ENCODE assay signal across 8 mouse cellular contexts in genomic region chr12:73201587-73201986, GRCm38 (mm10).
DNase-seq lines count a peak whose midpoint lies in the region; ATAC-seq and TF ChIP-seq lines count a peak whose summit lies in the region.

No protein-coding gene starts in this region.

- WGBS in kidney, embryonic 16.5 days = 51% methylated on average over 3 of the region's 3 CpGs
- WGBS in midbrain, embryonic 11.5 days = 54% methylated on average over 3 of the region's 3 CpGs

- ATAC-seq in kidney, embryonic 16.5 days (ENCODE audit: low FRiP score, low TSS enrichment) = no peak
- ATAC-seq in midbrain, embryonic 11.5 days (ENCODE audit: low FRiP score) = no peak

- no peak overlapping the region for H3K27ac ChIP-seq in kidney, embryonic 16.5 days (ENCODE audit: low read length)
- peak overlapping the region; percentile 26; the same call in 1 of the 2 replicates for H3K27ac ChIP-seq in CH12.LX (ENCODE audit: insufficient read depth, low read depth)
- no peak overlapping the region for H3K27ac ChIP-seq in midbrain, embryonic 11.5 days (ENCODE audit: low read depth, low read length)

- TF ChIP-seq RAD21 in CH12.LX (IDR thresholded peaks at IDR 0.05; ENCODE audit: low read depth, low read length) = peak; percentile 4

- in situ Hi-C loops in CH12.LX (cut with MboI; ENCODE audit: low pct_ligation_motif_present, low pct_unique_long_range_greater_than_20kb, low sequenced_read_pairs) = no loop called here

- H3K4me1 ChIP-seq in kidney, embryonic 16.5 days (ENCODE audit: insufficient read depth, low read length) = peaks cover 17% of the 10 kb centered on the region
- peaks cover 4 to 62% of the 10 kb centered on the region in 2 experiments for H3K4me1 ChIP-seq in CH12.LX (ENCODE audit: control insufficient read depth in 1 of 2, insufficient read depth in 2 of 2)
- H3K4me1 ChIP-seq in megakaryocyte, embryonic 14.5 days = peaks cover 80% of the 10 kb centered on the region
- H3K4me1 ChIP-seq in midbrain, embryonic 11.5 days (ENCODE audit: control insufficient read depth, insufficient read depth, low read length) = no peaks in the 10 kb centered on the region

- H3K4me2 ChIP-seq in kidney, embryonic 16.5 days (replicated peaks; ENCODE audit: low read depth, low read length) = no peak overlapping the region
- peak overlapping the region; percentile 67; the same call in 1 of the 2 replicates for H3K4me2 ChIP-seq in CH12.LX (ENCODE audit: insufficient read depth, low read depth, poor library complexity, severe bottlenecking)
- no peak overlapping the region for H3K4me2 ChIP-seq in midbrain, embryonic 11.5 days

- no peak overlapping the region for H3K4me3 ChIP-seq in kidney, embryonic 16.5 days (ENCODE audit: low read length)
- H3K4me3 ChIP-seq in CH12.LX (replicated peaks in 1 of 3; ENCODE audit: low read depth in 2 of 3, low read length in 2 of 3, poor library complexity in 1 of 3) = no peak overlapping the region
- peak overlapping the region; percentile 59 for H3K4me3 ChIP-seq in megakaryocyte, embryonic 14.5 days (replicated peaks)
- H3K4me3 ChIP-seq in midbrain, embryonic 11.5 days (ENCODE audit: low read depth, low read length) = no peak overlapping the region

- dilution Hi-C loops in CH12.LX (cut with MboI; ENCODE audit: extremely low pct_ligation_motif_present, extremely low pct_unique_long_range_greater_than_20kb, low sequenced_read_pairs) = no loop called here

- H3K9me3 ChIP-seq in kidney, embryonic 16.5 days (ENCODE audit: low read length) = no peaks in the 10 kb centered on the region
- no peaks in the 10 kb centered on the region for H3K9me3 ChIP-seq in CH12.LX (replicated peaks; ENCODE audit: low read length)
- H3K9me3 ChIP-seq in megakaryocyte, embryonic 14.5 days = no peaks in the 10 kb centered on the region
- no peaks in the 10 kb centered on the region for H3K9me3 ChIP-seq in midbrain, embryonic 11.5 days (ENCODE audit: control insufficient read depth, low read length)

- no peaks in the 10 kb centered on the region for H3K36me3 ChIP-seq in kidney, embryonic 16.5 days (ENCODE audit: insufficient read depth, low read length)
- H3K36me3 ChIP-seq in CH12.LX (replicated peaks in 1 of 2; ENCODE audit: control insufficient read depth in 1 of 2, insufficient read depth in 1 of 2, low read length in 1 of 2) = peaks cover 5 to 15% of the 10 kb centered on the region in 2 experiments
- H3K36me3 ChIP-seq in megakaryocyte, embryonic 14.5 days (replicated peaks; ENCODE audit: low read length) = peaks cover 6% of the 10 kb centered on the region
- no peaks in the 10 kb centered on the region for H3K36me3 ChIP-seq in midbrain, embryonic 11.5 days (ENCODE audit: control insufficient read depth, insufficient read depth, low read length)

- no peak for TF ChIP-seq CTCF in CH12.LX (conservative IDR thresholded peaks at IDR 0.05 in 1 of 2, IDR thresholded peaks at IDR 0.05 in 1 of 2; ENCODE audit: low read depth in 2 of 2, low read length in 2 of 2)

- H3K9ac ChIP-seq in kidney, embryonic 16.5 days (replicated peaks; ENCODE audit: low read length) = no peak overlapping the region
- H3K9ac ChIP-seq in CH12.LX (ENCODE audit: insufficient read depth, low read depth) = peak overlapping the region; percentile 56; the same call in 1 of the 2 replicates
- no peak overlapping the region for H3K9ac ChIP-seq in midbrain, embryonic 11.5 days (ENCODE audit: low read length)

- no peaks in the 10 kb centered on the region; the same call in 1 of the 2 replicates for H3K79me2 ChIP-seq in CH12.LX (replicated peaks; ENCODE audit: control insufficient read depth, extremely low read depth, insufficient read depth, poor library complexity, severe bottlenecking)

- no peak for TF ChIP-seq POLR2A in CH12.LX (IDR thresholded peaks at IDR 0.05; ENCODE audit: low read depth, low read length)

- TF ChIP-seq EP300 in CH12.LX (IDR thresholded peaks at IDR 0.05; ENCODE audit: low read length) = peak; percentile 41; the same call in 1 of the 2 replicates

- peak; percentile 24 for DNase-seq in kidney, adult 11 months
- DNase-seq in CH12.LX (ENCODE audit: extremely low read depth) = peak; percentile 82
- DNase-seq in brain, adult 2 months (ENCODE audit: low read depth, low spot score) = peak; percentile 28
- DNase-seq in cerebellum, postnatal 14 days = no peak
- no peak for DNase-seq in c-Kit-positive CD71-positive TER-119-positive erythroid progenitor cells, embryonic 14.5 days (ENCODE audit: low spot score)
- DNase-seq in midbrain, embryonic 11.5 days (ENCODE audit: low spot score, missing footprints) = no peak

- H3K27me3 ChIP-seq in kidney, embryonic 16.5 days (ENCODE audit: insufficient read depth, low read length) = no peaks in the 10 kb centered on the region
- no peaks in the 10 kb centered on the region for H3K27me3 ChIP-seq in CH12.LX (replicated peaks)
- no peaks in the 10 kb centered on the region for H3K27me3 ChIP-seq in megakaryocyte, embryonic 14.5 days (replicated peaks)
- no peaks in the 10 kb centered on the region for H3K27me3 ChIP-seq in midbrain, embryonic 11.5 days (ENCODE audit: control insufficient read depth, insufficient read depth, low read length)

TF ChIP-seq in CH12.LX, 34 proteins besides CTCF, POLR2A, EP300 and RAD21:
- TF ChIP-seq TCF12 (IDR thresholded peaks at IDR 0.05; ENCODE audit: low read depth, low read length) (no peak), MEF2A (IDR thresholded peaks at IDR 0.05; ENCODE audit: borderline replicate concordance, low read depth, low read length) (peak; percentile 94), MYC (IDR thresholded peaks at IDR 0.05; ENCODE audit: low read depth, low read length) (peak; percentile 95), GABPA (IDR thresholded peaks at IDR 0.05; ENCODE audit: insufficient replicate concordance, low read depth, low read length) (no peak), TBP (conservative IDR thresholded peaks at IDR 0.05; ENCODE audit: low read depth, low read length) (0 out of 2 replicates have a peak, but pooled peaks have one; percentile 36), JUND (conservative IDR thresholded peaks at IDR 0.05; ENCODE audit: low read depth, low read length) (no peak; the same call in 1 of the 2 replicates), BHLHE40 (IDR thresholded peaks at IDR 0.05; ENCODE audit: low read depth, low read length) (peak; percentile 82), ELF1 (IDR thresholded peaks at IDR 0.05; ENCODE audit: low read depth, low read length) (peak; percentile 66; the same call in 1 of the 2 replicates), ETS1 (conservative IDR thresholded peaks at IDR 0.05; ENCODE audit: low read depth, low read length) (peak; percentile 64; the same call in 1 of the 2 replicates), USF2 (conservative IDR thresholded peaks at IDR 0.05; ENCODE audit: low read depth, low read length) (peak; percentile 59), ZNF384 (IDR thresholded peaks at IDR 0.05; ENCODE audit: low read depth, low read length) (peak; percentile 69), JUN (IDR thresholded peaks at IDR 0.05; ENCODE audit: insufficient read depth, low read depth, low read length) (peak; percentile 75), E2F4 (IDR thresholded peaks at IDR 0.05; ENCODE audit: insufficient replicate concordance, low read depth, low read length) (no peak), MXI1 (IDR thresholded peaks at IDR 0.05; ENCODE audit: low read depth, low read length) (peak; percentile 95), MAX (IDR thresholded peaks at IDR 0.05; ENCODE audit: low read length) (peak; percentile 95), NRF1 (IDR thresholded peaks at IDR 0.05; ENCODE audit: low read depth, low read length) (no peak), USF1 (IDR thresholded peaks at IDR 0.05; ENCODE audit: low read depth, low read length) (peak; percentile 40; the same call in 1 of the 2 replicates)

Comparison
In these comparisons a context has a peak if more than half of its experiments do, and no peak if none do; other contexts are left out.
1. DNase-seq: peak in kidney, adult 11 months (single experiment), CH12.LX (single experiment) and brain, adult 2 months (single experiment); none in cerebellum, postnatal 14 days (0 of 2), c-Kit-positive CD71-positive TER-119-positive erythroid progenitor cells, embryonic 14.5 days (single experiment) and midbrain, embryonic 11.5 days (single experiment).